Mouse (Mus musculus): ENCODE results near the gene Nxt2. TPM values are rescaled to one million over a fixed set of nuclear protein-coding genes. Genes with fewer than 3 reads are reported as not detected.

Gene Nxt2
- polyA plus RNA-seq, 1 experiment: 15.5 TPM

GRCm38 (mm10) chrX:142245682-142246327, 19.2 kb downstream of the Nxt2 start:
- Histone ChIP-seq H3K27ac (ENCODE audit: insufficient read depth, low read depth, low read length) (no peak overlapping the region; the same call in 1 of the 2 replicates), H3K4me3 (ENCODE audit: insufficient read depth, low read depth, low read length) (no peak overlapping the region), H3K4me1 (ENCODE audit: control insufficient read depth, insufficient read depth, low read length) (peaks cover 5% of the 10 kb centered on the region; the same call in 1 of the 2 replicates), H3K36me3 (ENCODE audit: control insufficient read depth, insufficient read depth, low read length) (no peaks in the 10 kb centered on the region), H3K27me3 (replicated peaks; ENCODE audit: control insufficient read depth, insufficient read depth, low read length) (no peaks in the 10 kb centered on the region)
- peak; percentile 59 for DNase-seq
- TF ChIP-seq POLR2A (IDR thresholded peaks at IDR 0.05; ENCODE audit: low read depth, low read length) (no peak), CTCF (conservative IDR thresholded peaks at IDR 0.05; ENCODE audit: insufficient read depth, insufficient read length, low read depth, low read length) (no peak)
- 50% methylated on average over 5 of the region's 5 CpGs for WGBS

DNA sequence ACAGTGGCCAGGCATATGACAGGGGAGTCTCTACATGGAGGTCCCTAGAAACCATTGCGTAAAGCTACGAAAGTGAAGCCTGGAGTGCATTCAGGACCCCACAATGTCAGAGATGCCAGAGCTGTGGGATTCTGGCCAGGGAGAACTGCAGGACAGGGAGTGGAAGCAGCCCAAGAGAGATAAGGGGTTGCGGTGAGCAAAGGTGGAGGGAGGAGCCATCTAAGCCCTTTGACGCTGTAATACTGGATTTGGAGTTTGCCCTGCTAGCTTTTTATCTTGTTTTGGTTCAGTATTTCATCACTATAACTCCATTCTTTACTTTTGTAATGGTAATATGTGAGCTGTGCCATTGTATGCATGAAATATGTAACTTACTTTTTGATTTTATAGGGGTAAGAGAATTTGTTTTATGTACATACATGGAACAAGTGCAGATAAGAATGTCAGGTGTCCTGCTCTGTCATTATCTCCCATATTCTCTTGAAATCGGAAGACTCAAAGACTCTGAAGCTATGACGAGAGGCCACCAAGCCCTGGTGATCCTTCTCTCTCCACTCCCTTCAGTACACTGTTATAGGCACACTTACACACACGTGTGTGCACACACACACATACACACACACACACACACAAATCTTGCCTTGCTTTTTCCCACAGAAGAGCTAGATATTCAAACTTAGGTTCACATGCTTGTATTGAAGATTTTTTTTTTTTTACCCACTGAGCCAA, 23.6 kb downstream of the Nxt2 start:
- no peak for DNase-seq
- 87% methylated on average over 7 of the region's 7 CpGs for WGBS
- Histone ChIP-seq H3K36me3 (ENCODE audit: control insufficient read depth, insufficient read depth, low read length) (no peaks in the 10 kb centered on the region), H3K27me3 (replicated peaks; ENCODE audit: control insufficient read depth, insufficient read depth, low read length) (no peaks in the 10 kb centered on the region), H3K4me1 (ENCODE audit: control insufficient read depth, insufficient read depth, low read length) (peaks cover 5% of the 10 kb centered on the region; the same call in 1 of the 2 replicates), H3K27ac (ENCODE audit: insufficient read depth, low read depth, low read length) (no peak overlapping the region), H3K4me3 (ENCODE audit: insufficient read depth, low read depth, low read length) (no peak overlapping the region)
- TF ChIP-seq POLR2A (IDR thresholded peaks at IDR 0.05; ENCODE audit: low read depth, low read length): no peak
- no peak for TF ChIP-seq CTCF (conservative IDR thresholded peaks at IDR 0.05; ENCODE audit: insufficient read depth, insufficient read length, low read depth, low read length)

- 52% methylated on average over 3 of the region's 3 CpGs for WGBS
- no peaks in the 10 kb centered on the region for H3K36me3 ChIP-seq (ENCODE audit: control insufficient read depth, insufficient read depth, low read length)
- no peak overlapping the region for H3K4me3 ChIP-seq (ENCODE audit: insufficient read depth, low read depth, low read length)
- no peak for DNase-seq
- no peaks in the 10 kb centered on the region for H3K27me3 ChIP-seq (replicated peaks; ENCODE audit: control insufficient read depth, insufficient read depth, low read length)
- H3K4me1 ChIP-seq (ENCODE audit: control insufficient read depth, insufficient read depth, low read length): no peaks in the 10 kb centered on the region
- no peak overlapping the region for H3K27ac ChIP-seq (ENCODE audit: insufficient read depth, low read depth, low read length)
- TF ChIP-seq POLR2A (IDR thresholded peaks at IDR 0.05; ENCODE audit: low read depth, low read length) (no peak), CTCF (conservative IDR thresholded peaks at IDR 0.05; ENCODE audit: insufficient read depth, insufficient read length, low read depth, low read length) (no peak)
Measured at GRCm38 (mm10) chrX:142276031-142276430, 49.5 kb downstream of the Nxt2 start.

- TF ChIP-seq CTCF (conservative IDR thresholded peaks at IDR 0.05; ENCODE audit: insufficient read depth, insufficient read length, low read depth, low read length): no peak
- TF ChIP-seq POLR2A (IDR thresholded peaks at IDR 0.05; ENCODE audit: low read depth, low read length): no peak
- 46% methylated on average over 3 of the region's 3 CpGs for WGBS
Measured at GRCm38 (mm10) chrX:142276573-142276972, 50.0 kb downstream of the Nxt2 start.

DNA sequence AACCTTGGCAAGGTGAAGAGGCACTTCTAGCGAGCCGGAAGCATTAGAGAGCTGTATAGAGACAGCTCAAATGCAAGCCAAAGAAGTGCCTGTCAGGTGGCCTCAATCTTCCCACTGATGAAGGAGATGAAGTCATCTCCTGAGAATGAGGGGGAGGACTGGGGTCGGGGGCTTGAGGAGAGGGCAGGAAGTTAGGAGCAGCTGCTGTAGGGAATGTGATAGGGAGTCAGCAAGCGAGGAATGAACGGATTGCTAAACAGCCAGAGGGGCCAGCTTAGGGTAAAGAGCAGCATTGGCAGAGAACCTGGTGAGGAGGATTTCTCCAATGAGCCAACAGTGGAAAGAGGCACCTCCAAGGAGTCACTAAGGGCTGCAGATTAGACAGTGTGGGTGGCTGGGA, 59.3 kb downstream of the Nxt2 start:
- WGBS: 24% methylated on average over 5 of the region's 5 CpGs
- Histone ChIP-seq H3K4me3 (ENCODE audit: insufficient read depth, low read depth, low read length) (no peak overlapping the region), H3K27ac (ENCODE audit: insufficient read depth, low read depth, low read length) (no peak overlapping the region), H3K4me1 (ENCODE audit: control insufficient read depth, insufficient read depth, low read length) (no peaks in the 10 kb centered on the region), H3K27me3 (replicated peaks; ENCODE audit: control insufficient read depth, insufficient read depth, low read length) (no peaks in the 10 kb centered on the region), H3K36me3 (ENCODE audit: control insufficient read depth, insufficient read depth, low read length) (no peaks in the 10 kb centered on the region)
- DNase-seq: no peak
- TF ChIP-seq CTCF (conservative IDR thresholded peaks at IDR 0.05; ENCODE audit: insufficient read depth, insufficient read length, low read depth, low read length) (no peak), POLR2A (IDR thresholded peaks at IDR 0.05; ENCODE audit: low read depth, low read length) (no peak)

More at GRCm38 (mm10) chrX:142276573-142276972, 50.0 kb downstream of the Nxt2 start:
- DNase-seq: no peak
- H3K4me3 ChIP-seq (ENCODE audit: insufficient read depth, low read depth, low read length): no peak overlapping the region
- H3K36me3 ChIP-seq (ENCODE audit: control insufficient read depth, insufficient read depth, low read length): no peaks in the 10 kb centered on the region
- no peaks in the 10 kb centered on the region for H3K27me3 ChIP-seq (replicated peaks; ENCODE audit: control insufficient read depth, insufficient read depth, low read length)
- H3K4me1 ChIP-seq (ENCODE audit: control insufficient read depth, insufficient read depth, low read length): no peaks in the 10 kb centered on the region
- H3K27ac ChIP-seq (ENCODE audit: insufficient read depth, low read depth, low read length): no peak overlapping the region

Other genes starting within 250 kb of the Nxt2 start
- gene Gucy2f, start 29.8 kb upstream of the Nxt2 start, polyA plus RNA-seq (2012; rRNA removed): 0.09 and 0.11 TPM in 2 replicates
- 5.1 and 6.5 TPM in 2 replicates for gene Kcne1l, start 79.5 kb downstream of the Nxt2 start, polyA plus RNA-seq (2012; rRNA removed)
- gene Acsl4, start 163.8 kb downstream of the Nxt2 start, polyA plus RNA-seq (2012; rRNA removed): 6.2 and 7.8 TPM in 2 replicates

Data from kidney, adult 2 months (tissue).